Mouse (Mus musculus): Measurements from ENCODE around the gene Hdac4. TPM values are rescaled to one million over a fixed set of nuclear protein-coding genes. Genes with fewer than 3 reads are reported as not detected.

The Hdac4 gene
- polyA plus RNA-seq, 1 experiment, result 20.4 TPM

GRCm38 (mm10) chr1:92119303-92119702, 76.2 kb downstream of the Hdac4 start:
- no peak for TF ChIP-seq GATA1 (IDR thresholded peaks at IDR 0.05; ENCODE audit: low read length)

GRCm38 (mm10) chr1:92117597-92117996, 77.9 kb downstream of the Hdac4 start:
- no peak for TF ChIP-seq GATA1 (IDR thresholded peaks at IDR 0.05; ENCODE audit: low read length)

GRCm38 (mm10) chr1:92116169-92116568, 79.3 kb downstream of the Hdac4 start:
- TF ChIP-seq GATA1 (IDR thresholded peaks at IDR 0.05; ENCODE audit: low read length), result no peak

GRCm38 (mm10) chr1:92114091-92114490, 81.4 kb downstream of the Hdac4 start:
- no peak for TF ChIP-seq GATA1 (IDR thresholded peaks at IDR 0.05; ENCODE audit: low read length)

- TF ChIP-seq GATA1 (IDR thresholded peaks at IDR 0.05; ENCODE audit: low read length), result no peak
Measured at GRCm38 (mm10) chr1:92113243-92114009, 82.1 kb downstream of the Hdac4 start.

- no peak for TF ChIP-seq GATA1 (IDR thresholded peaks at IDR 0.05; ENCODE audit: low read length)
Measured at GRCm38 (mm10) chr1:92112591-92112990, 82.9 kb downstream of the Hdac4 start.

- no peak for TF ChIP-seq GATA1 (IDR thresholded peaks at IDR 0.05; ENCODE audit: low read length)
Measured at GRCm38 (mm10) chr1:92111551-92111950, 83.9 kb downstream of the Hdac4 start.

- no peak for TF ChIP-seq GATA1 (IDR thresholded peaks at IDR 0.05; ENCODE audit: low read length)
Measured at GRCm38 (mm10) chr1:92111026-92111425, 84.5 kb downstream of the Hdac4 start.

- TF ChIP-seq GATA1 (IDR thresholded peaks at IDR 0.05; ENCODE audit: low read length), result no peak
Measured at GRCm38 (mm10) chr1:92109221-92109620, 86.3 kb downstream of the Hdac4 start.

- TF ChIP-seq GATA1 (IDR thresholded peaks at IDR 0.05; ENCODE audit: low read length), result no peak
Measured at GRCm38 (mm10) chr1:92108556-92108955, 86.9 kb downstream of the Hdac4 start.

GRCm38 (mm10) chr1:92107996-92108395, 87.5 kb downstream of the Hdac4 start:
- TF ChIP-seq GATA1 (IDR thresholded peaks at IDR 0.05; ENCODE audit: low read length), result no peak

- TF ChIP-seq GATA1 (IDR thresholded peaks at IDR 0.05; ENCODE audit: low read length), result no peak
Measured at GRCm38 (mm10) chr1:92107521-92107920, 88.0 kb downstream of the Hdac4 start.

GRCm38 (mm10) chr1:92106486-92107160, 88.9 kb downstream of the Hdac4 start:
- no peak for TF ChIP-seq GATA1 (IDR thresholded peaks at IDR 0.05; ENCODE audit: low read length)

- no peak for TF ChIP-seq GATA1 (IDR thresholded peaks at IDR 0.05; ENCODE audit: low read length)
Measured at GRCm38 (mm10) chr1:92104718-92105117, 90.8 kb downstream of the Hdac4 start.

GRCm38 (mm10) chr1:92103971-92104370, 91.5 kb downstream of the Hdac4 start:
- TF ChIP-seq GATA1 (IDR thresholded peaks at IDR 0.05; ENCODE audit: low read length), result no peak

- TF ChIP-seq GATA1 (IDR thresholded peaks at IDR 0.05; ENCODE audit: low read length), result no peak
Measured at GRCm38 (mm10) chr1:92103377-92103776, 92.1 kb downstream of the Hdac4 start.

- no peak for TF ChIP-seq GATA1 (IDR thresholded peaks at IDR 0.05; ENCODE audit: low read length)
Measured at GRCm38 (mm10) chr1:92102825-92103224, 92.7 kb downstream of the Hdac4 start.
